Mouse (Mus musculus): ENCODE measurements around the gene Naa50.

GRCm38 (mm10) chr16:44187172-44187571, 47.5 kb downstream of the Naa50 start:
- TF ChIP-seq CTCF (IDR thresholded peaks at IDR 0.05; ENCODE audit: control insufficient read depth, insufficient read depth, insufficient replicate concordance, low read depth, low read length) (no peak), POLR2A (IDR thresholded peaks at IDR 0.05; ENCODE audit: control insufficient read depth, low read depth, low read length) (no peak)
